Mouse (Mus musculus) liver, embryonic 13.5 days (tissue): ENCODE results near the gene Gm5737. TPM values are rescaled to one million over a fixed set of nuclear protein-coding genes. Genes with fewer than 3 reads are reported as not detected.

ENCODE experiments used
- ATAC-seq: fragments of 200-750 bp; cut with Nextera tagmentation; 2 replicates; pipeline ENCODE4 v1.8.0; 2017; ENCODE audit warnings: low read depth, mild to moderate bottlenecking, moderate number of reproducible peaks, moderate library complexity
- DNase-seq: peaks from one replicate; pipeline ENCODE4 v3.0.0; 2022
- H3K27ac ChIP-seq: fragments of 300-500 bp; sonication (generic); 2 replicates; pipeline ENCODE4 v1.5.1; 2015; ENCODE audit warnings: moderate library complexity, mild to moderate bottlenecking, inconsistent platforms
- H3K27me3 ChIP-seq: fragments of 300-500 bp; sonication (generic); 2 replicates; pipeline ENCODE4 v1.6.1; 2015; ENCODE audit warnings: mild to moderate bottlenecking, inconsistent platforms
- H3K36me3 ChIP-seq: fragments of 300-500 bp; sonication (generic); 2 replicates; pipeline ENCODE4 v1.6.1; 2015; ENCODE audit warnings: mild to moderate bottlenecking, inconsistent platforms
- H3K4me1 ChIP-seq: fragments of 300-500 bp; sonication (generic); replicated peaks from 2 replicates; pipeline ENCODE4 v1.6.1; 2015; ENCODE audit warnings: inconsistent platforms
- H3K4me2 ChIP-seq: fragments of 300-500 bp; sonication (generic); 2 replicates; pipeline ENCODE4 v1.6.1; 2015; ENCODE audit warnings: inconsistent platforms, mild to moderate bottlenecking, moderate library complexity
- H3K4me3 ChIP-seq: fragments of 300-500 bp; sonication (generic); replicated peaks from 2 replicates; pipeline ENCODE4 v1.5.1; 2015; ENCODE audit warnings: mild to moderate bottlenecking, inconsistent platforms
- H3K9ac ChIP-seq: fragments of 300-500 bp; sonication (generic); 2 replicates; pipeline ENCODE4 v1.6.1; 2015; ENCODE audit warnings: mild to moderate bottlenecking, inconsistent platforms
- H3K9me3 ChIP-seq: fragments of 300-500 bp; sonication (generic); replicated peaks from 2 replicates; pipeline ENCODE4 v1.6.1; 2016; ENCODE audit warnings: inconsistent platforms
- WGBS: fragments of 180-500 bp; shearing (Covaris S2); methylation state at CpG from one replicate; pipeline ENCODE4 v1.1.7; 2015; ENCODE audit not compliant: insufficient replicate concordance; 5-methylcytosine and 5-hydroxymethylcytosine counted together
- polyA plus RNA-seq: library from polyadenylated mRNA; unstranded; fragments of >200 nt; fragmentation: Nextera tagmentation; extraction: Ambion mirVana; gene quantifications from 2 replicates; pipeline ENCODE4 v1.2.1, GENCODE M21; 2015

Gene Gm5737
- polyA plus RNA-seq, 1 experiment from 2014 or later: not detected

DNA sequence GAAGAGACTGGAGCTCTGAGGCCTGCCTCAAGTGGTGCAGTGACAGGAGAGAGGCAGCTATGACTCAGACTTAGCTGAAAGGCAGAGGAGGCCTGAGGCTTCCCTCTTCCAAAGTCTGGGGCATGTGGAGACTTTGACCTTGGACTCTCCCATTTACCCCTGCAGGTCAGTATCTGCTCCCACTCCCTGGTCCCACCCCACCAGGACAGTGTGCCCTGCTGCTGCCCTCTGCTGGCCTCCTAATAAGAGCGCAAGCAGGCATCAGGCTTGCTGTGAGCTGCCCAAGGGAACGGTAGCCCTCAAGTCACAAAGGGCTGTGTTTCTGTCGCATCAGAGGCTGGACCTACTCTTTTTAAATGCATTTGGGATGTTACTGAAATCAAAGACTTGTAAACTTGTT lies 14.2 kb downstream of the Gm5737 start:
- Histone ChIP-seq H3K4me3 (no peak overlapping the region), H3K36me3 (no peaks in the 10 kb centered on the region), H3K27me3 (peaks cover 36% of the 10 kb centered on the region), H3K27ac (no peak overlapping the region), H3K9ac (no peak overlapping the region), H3K4me2 (no peak overlapping the region), H3K9me3 (no peaks in the 10 kb centered on the region), H3K4me1 (peaks cover 14% of the 10 kb centered on the region)
- WGBS: 20% methylated on average over 3 of the region's 3 CpGs
- peak; percentile 28 for DNase-seq
- ATAC-seq: no peak

DNA sequence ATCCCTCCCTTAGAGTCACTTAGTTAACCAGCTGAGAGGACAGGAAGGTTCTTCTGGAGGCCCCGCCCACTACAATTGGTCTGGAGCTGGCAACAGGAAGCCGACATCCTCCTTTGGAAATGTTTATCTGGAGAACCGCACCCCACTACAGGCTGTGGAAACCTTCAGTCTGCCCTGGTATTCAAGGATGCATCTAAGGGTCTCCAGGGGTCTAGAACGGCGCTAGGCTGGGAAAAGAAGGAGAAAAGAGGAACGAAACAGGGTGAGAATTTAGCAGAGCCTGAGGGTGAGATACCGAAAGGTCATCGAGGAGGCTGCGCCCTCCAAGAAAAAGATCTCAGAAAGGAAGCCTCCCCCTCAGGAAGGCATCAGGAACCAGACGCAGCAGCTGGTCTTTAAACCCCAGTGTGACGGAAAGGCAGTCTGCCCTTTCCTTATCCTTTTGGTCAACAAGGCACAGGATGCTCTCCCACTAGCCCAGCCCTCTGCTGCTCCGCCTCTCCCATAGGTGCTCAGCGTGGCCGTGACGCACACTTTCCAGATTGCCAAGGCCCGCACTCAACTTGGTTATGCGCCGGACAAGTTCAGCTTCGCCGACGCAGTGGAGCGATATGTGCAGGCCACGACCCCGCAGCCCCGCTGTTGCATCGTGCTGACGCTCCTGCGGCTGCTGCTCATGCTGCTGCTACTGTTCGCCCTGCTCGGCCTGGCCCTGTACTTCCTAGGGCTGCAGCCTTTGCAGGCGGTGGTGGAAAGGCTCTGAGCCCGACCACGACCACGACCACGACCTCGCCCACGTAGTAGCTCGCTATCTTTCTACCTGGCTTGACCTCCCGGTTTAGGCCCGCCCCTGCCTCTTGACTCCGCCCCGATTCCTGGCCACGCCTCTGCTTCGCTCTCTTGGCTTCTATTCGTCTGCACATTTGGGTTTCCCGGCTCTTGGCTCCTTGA lies 18.5 kb downstream of the Gm5737 start:
- Histone ChIP-seq H3K9ac (peak overlapping the region; percentile 59), H3K4me2 (peak overlapping the region; percentile 99), H3K9me3 (no peaks in the 10 kb centered on the region), H3K27me3 (peaks cover 36% of the 10 kb centered on the region), H3K4me3 (peak overlapping the region; percentile 71), H3K27ac (peak overlapping the region; percentile 47), H3K4me1 (peaks cover 37% of the 10 kb centered on the region), H3K36me3 (no peaks in the 10 kb centered on the region)
- ATAC-seq (peak; percentile 17), DNase-seq (peak; percentile 71)
- WGBS: under 1% methylated on average over 46 of the region's 46 CpGs

DNA sequence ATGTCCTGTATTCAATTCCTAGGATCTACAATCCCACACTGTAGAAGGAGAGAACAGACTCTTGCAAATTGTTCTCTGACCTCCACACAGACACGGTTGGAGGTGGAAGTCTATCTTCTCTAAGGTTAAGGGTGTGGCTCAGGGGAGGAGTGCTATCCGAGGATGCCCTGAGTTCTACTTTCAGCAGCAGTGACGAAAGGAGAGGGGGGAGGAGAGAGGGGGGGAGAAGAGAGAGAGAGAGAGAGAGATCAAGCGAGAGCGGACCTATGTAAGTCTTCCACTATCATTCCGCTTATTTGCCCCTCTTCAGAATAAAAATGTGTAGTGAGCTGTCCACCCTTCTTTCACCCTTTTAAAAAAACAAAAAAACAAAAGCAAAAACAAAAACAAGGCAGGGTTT lies 22.3 kb downstream of the Gm5737 start:
- peak overlapping the region; percentile 89 for H3K27ac ChIP-seq
- H3K27me3 ChIP-seq: peaks cover 21% of the 10 kb centered on the region
- DNase-seq (peak; percentile 46), ATAC-seq (peak; percentile 66)
- WGBS: 19% methylated on average over 6 of the region's 6 CpGs
- H3K9ac ChIP-seq: peak overlapping the region; percentile 65
- peaks cover 60% of the 10 kb centered on the region for H3K4me1 ChIP-seq
- H3K4me3 ChIP-seq: peak overlapping the region; percentile 74
- H3K9me3 ChIP-seq: no peaks in the 10 kb centered on the region
- no peaks in the 10 kb centered on the region for H3K36me3 ChIP-seq
- H3K4me2 ChIP-seq: peak overlapping the region; percentile 74

- peak overlapping the region; percentile 65 for H3K9ac ChIP-seq
- DNase-seq (peak; percentile 81), ATAC-seq (peak; percentile 82)
- peak overlapping the region; percentile 89 for H3K27ac ChIP-seq
- peak overlapping the region; percentile 74 for H3K4me2 ChIP-seq
- no peaks in the 10 kb centered on the region for H3K9me3 ChIP-seq
- WGBS: 5% methylated on average over 14 of the region's 14 CpGs
- peaks cover 60% of the 10 kb centered on the region for H3K4me1 ChIP-seq
- H3K4me3 ChIP-seq: peak overlapping the region; percentile 74
- no peaks in the 10 kb centered on the region for H3K36me3 ChIP-seq
- H3K27me3 ChIP-seq: peaks cover 16% of the 10 kb centered on the region
These were observed 22.8 kb downstream of the Gm5737 start for GRCm38 (mm10) chr7:120834863-120835372.

DNA sequence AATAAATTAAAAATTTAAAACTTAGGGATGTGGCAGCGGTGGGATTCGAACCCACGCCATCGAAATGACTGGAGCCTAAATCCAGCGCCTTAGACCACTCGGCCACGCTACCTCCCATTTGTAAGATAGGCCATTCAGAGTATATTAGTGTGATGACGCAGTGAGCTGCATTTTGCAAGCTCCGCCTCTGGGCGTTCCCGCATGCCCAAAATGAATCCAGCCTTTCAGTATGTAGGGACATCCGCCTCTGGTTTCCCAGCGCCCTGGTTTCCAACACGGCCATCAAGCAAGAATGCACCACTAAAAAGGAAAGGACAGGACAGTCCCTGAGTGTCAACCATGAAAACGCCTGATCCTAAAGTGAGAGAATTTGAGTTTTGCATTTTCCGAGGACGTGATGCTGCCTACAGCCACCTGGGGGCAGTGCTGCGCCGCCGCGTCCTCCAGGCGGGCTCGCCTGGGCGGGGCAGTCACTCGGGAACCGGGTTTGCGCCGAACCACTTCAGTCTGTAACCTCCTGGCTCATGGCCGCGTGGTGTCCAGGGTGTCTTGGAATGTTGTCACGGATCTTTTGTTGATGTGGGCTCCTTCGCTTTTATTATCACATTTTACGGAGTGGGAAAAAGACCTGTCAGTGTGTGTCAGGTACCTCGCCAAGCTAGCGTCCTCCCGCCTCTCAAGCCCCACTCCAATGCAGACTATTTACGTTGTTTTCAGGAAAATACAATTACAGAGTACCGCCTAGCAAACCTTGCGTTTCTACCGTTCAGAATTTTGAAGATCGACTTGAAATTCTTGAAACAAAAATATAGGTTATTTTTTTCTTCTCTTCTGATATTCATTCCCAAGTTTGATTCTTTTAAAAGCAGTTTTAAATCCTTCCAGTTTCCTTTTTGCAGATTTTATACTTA lies 23.5 kb downstream of the Gm5737 start:
- H3K27me3 ChIP-seq: peaks cover 8% of the 10 kb centered on the region
- ATAC-seq (peak; percentile 79), DNase-seq (peak; percentile 92)
- H3K4me2 ChIP-seq: peak overlapping the region; percentile 74
- H3K9me3 ChIP-seq: no peaks in the 10 kb centered on the region
- WGBS: under 1% methylated on average over 41 of the region's 41 CpGs
- peak overlapping the region; percentile 78 for H3K9ac ChIP-seq
- H3K27ac ChIP-seq: peak overlapping the region; percentile 89
- H3K4me1 ChIP-seq: peaks cover 57% of the 10 kb centered on the region
- H3K4me3 ChIP-seq: peak overlapping the region; percentile 74
- H3K36me3 ChIP-seq: no peaks in the 10 kb centered on the region

- DNase-seq: peak; percentile 36
- no peak for ATAC-seq
- peaks cover 4% of the 10 kb centered on the region; the same call in 1 of the 2 replicates for H3K27me3 ChIP-seq
- peaks cover 57% of the 10 kb centered on the region for H3K4me1 ChIP-seq
- 6% methylated on average over 12 of the region's 12 CpGs for WGBS
- no peaks in the 10 kb centered on the region for H3K36me3 ChIP-seq
- no peaks in the 10 kb centered on the region for H3K9me3 ChIP-seq
- H3K27ac ChIP-seq: peak overlapping the region; percentile 82
- peak overlapping the region; percentile 74 for H3K4me3 ChIP-seq
- H3K9ac ChIP-seq: peak overlapping the region; percentile 78
- peak overlapping the region; percentile 74 for H3K4me2 ChIP-seq
These were observed 24.2 kb downstream of the Gm5737 start for GRCm38 (mm10) chr7:120836361-120836760.

DNA sequence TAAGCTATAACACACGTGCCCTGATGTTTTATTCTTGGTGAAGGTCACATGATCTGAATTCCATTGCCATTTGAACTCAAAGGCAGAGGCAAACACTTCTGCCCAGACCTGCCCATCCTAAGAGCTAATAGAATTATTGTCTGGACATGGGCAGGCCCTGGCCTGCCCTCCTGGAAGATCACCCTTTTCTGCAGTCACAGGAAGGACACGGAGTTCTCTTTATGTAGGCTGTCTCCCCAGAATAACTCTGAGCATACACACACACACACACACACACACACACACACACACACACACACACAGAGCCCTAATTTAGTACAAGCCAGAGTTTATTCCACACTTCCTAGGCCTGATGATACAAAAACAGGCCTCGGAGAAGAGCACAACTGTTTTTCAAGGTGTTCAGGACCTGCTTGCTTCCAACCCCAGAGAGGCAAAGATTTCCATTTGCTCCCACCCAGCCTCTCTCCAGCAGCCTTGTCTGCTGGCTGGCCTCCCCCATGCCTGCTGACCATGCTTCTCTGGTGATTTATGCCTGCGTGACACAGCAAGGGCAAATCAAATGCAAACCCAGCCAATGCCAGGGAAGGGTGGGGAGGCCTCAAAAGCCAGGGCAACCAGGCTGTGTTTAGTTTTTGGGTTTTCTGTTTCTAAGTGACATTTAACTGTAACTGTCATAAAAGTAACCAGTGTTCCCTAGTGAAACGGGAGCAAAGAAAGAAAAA lies 26.4 kb downstream of the Gm5737 start:
- no peak overlapping the region for H3K4me2 ChIP-seq
- H3K27ac ChIP-seq: 0 out of 2 replicates have a peak overlapping the region, but pooled peaks have one; percentile 21
- ATAC-seq: no peak
- no peak overlapping the region for H3K4me3 ChIP-seq
- H3K27me3 ChIP-seq: no peaks in the 10 kb centered on the region
- no peak overlapping the region for H3K9ac ChIP-seq
- H3K4me1 ChIP-seq: peaks cover 53% of the 10 kb centered on the region
- no peaks in the 10 kb centered on the region for H3K9me3 ChIP-seq
- H3K36me3 ChIP-seq: no peaks in the 10 kb centered on the region
- no peak for DNase-seq
- 66% methylated on average over 5 of the region's 5 CpGs for WGBS

DNA sequence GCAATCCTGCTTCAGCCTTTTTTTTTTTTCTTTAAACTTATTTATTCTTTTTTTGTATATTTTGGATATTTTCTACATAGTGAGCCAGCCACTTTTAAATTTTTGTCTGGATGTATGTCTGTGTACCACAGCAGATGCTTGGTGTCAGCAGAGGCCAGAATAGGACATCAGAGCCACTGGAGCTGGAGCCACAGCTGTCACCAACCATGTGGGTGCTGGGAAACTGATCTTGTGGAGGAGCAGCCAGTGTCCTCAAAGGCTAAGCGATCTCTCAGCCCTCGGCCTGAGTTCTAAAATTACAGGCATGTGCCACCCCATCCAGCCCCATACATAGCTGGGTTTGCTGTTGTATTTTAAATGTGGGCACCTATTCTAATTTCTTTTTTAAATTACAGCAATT lies 27.6 kb downstream of the Gm5737 start:
- ATAC-seq (no peak), DNase-seq (no peak)
- H3K27ac ChIP-seq: no peak overlapping the region
- peaks cover 4% of the 10 kb centered on the region; the same call in 1 of the 2 replicates for H3K36me3 ChIP-seq
- no peaks in the 10 kb centered on the region for H3K27me3 ChIP-seq
- H3K4me3 ChIP-seq: no peak overlapping the region
- no peak overlapping the region for H3K4me2 ChIP-seq
- H3K9ac ChIP-seq: no peak overlapping the region; the same call in 1 of the 2 replicates
- H3K9me3 ChIP-seq: no peaks in the 10 kb centered on the region
- WGBS: 69% methylated on average over 2 of the region's 2 CpGs
- H3K4me1 ChIP-seq: peaks cover 52% of the 10 kb centered on the region

GRCm38 (mm10) chr7:120842345-120843036 lies 30.3 kb downstream of the Gm5737 start, which contains the start of gene Eef2k:
Gene Eef2k, plus strand, starts transcription at chr7:120842831.
- Histone ChIP-seq H3K4me1 (peaks cover 64% of the 10 kb centered on the region), H3K36me3 (peaks cover 30% of the 10 kb centered on the region), H3K9ac (peak within 1 kb of the TSS; percentile 96), H3K4me3 (peak within 1 kb of the TSS; percentile 94), H3K27ac (peak within 1 kb of the TSS; percentile 98), H3K9me3 (no peaks in the 10 kb centered on the region), H3K4me2 (peak within 1 kb of the TSS; percentile 86), H3K27me3 (no peaks in the 10 kb centered on the region)
- WGBS: 4% methylated on average over 34 of the region's 35 CpGs
- ATAC-seq (peak; percentile 93), DNase-seq (peak; percentile 92)
